In the genomic region with DNA sequence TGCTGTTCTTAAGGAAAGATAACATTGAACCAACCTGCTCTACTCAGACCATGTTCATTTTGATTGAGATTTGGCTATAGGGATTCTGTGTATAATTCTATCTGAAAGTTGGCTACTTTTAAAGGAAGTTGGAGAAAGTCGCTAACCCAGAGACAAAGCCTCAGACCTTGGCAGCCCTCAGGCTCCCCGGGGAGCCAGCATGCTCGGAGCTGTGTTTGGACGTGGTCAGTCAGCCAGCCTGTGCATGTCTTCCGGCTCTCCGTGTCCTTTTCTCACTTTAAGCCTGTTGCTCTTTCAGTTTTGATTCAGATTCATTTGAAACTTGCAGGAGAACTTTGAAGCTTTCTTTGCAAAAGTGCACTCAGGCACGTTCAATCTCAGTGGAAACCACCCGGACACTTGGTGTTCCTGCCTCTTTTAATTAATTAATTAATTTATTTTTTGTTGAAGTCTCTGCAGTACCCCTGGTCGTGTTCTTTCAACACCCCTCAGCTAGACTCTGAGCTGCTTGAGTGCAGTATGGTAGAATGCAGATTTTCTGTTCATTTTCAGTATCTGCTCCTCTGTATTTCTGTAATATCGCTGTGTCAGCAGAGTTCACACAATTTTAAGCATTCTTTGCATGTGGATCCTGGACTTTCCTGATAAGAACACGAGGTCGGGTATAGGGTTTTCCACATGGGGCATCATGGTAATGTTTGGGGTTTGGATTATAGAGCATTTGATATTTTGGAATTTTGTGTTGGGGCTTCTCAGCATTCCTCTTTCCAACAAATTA, we compare ENCODE assay signal across 14 mouse cellular contexts.
DNase-seq lines count a peak whose midpoint lies in the region; ATAC-seq lines count a peak whose summit lies in the region.
"Had no signal": no experiment of that assay in that cellular context is flagged by ENCODE, and none has a peak within 500 bp of the region (broad histone marks: within the 10 kb centered on the region; RNA-seq: fewer than 3 reads in every experiment).

No protein-coding gene starts in this region.

- DNase-seq in liver, embryonic 11.5 days (ENCODE audit: low spot score): peak; percentile 22
- DNase-seq in liver: no peak
- DNase-seq in adrenal gland, postnatal 36 days: peak; percentile 11 to 68
- DNase-seq in gastrocnemius, postnatal 36 days: peak; percentile 58
- peak; percentile 59 for DNase-seq in kidney, postnatal 14 days
- no peak for DNase-seq in layer of hippocampus, postnatal 10 days (ENCODE audit: low spot score in 2 of 2)
- no peak for DNase-seq in layer of hippocampus, adult 9-10 months (ENCODE audit: low spot score)
- DNase-seq: cerebellum, adult 18-20 months; spleen, adult 18-20 months had no signal

- no peaks in the 10 kb centered on the region for H3K9me3 ChIP-seq in liver, embryonic 11.5 days (ENCODE audit: control insufficient read depth, low read length)
- H3K9me3 ChIP-seq: embryonic facial prominence, embryonic 13.5 days; midbrain, embryonic 12.5 days had no signal

- H3K4me2 ChIP-seq in liver, embryonic 11.5 days: no peak overlapping the region
- H3K4me2 ChIP-seq: embryonic facial prominence, embryonic 13.5 days; hindbrain, embryonic 14.5 days; midbrain, embryonic 12.5 days had no signal

- no peaks in the 10 kb centered on the region for H3K4me1 ChIP-seq in liver, embryonic 11.5 days (replicated peaks; ENCODE audit: control insufficient read depth, insufficient read depth, low read length)
- H3K4me1 ChIP-seq: embryonic facial prominence, embryonic 13.5 days had no signal

- no peak for ATAC-seq in liver, embryonic 11.5 days (replicated peaks; ENCODE audit: low FRiP score)
- ATAC-seq: activated CD4-positive, CD25-positive, alpha-beta regulatory T cell, adult 4 months had no signal

- H3K36me3 ChIP-seq in liver, embryonic 11.5 days (ENCODE audit: control insufficient read depth, insufficient read depth, low read length): no peaks in the 10 kb centered on the region
- H3K36me3 ChIP-seq: embryonic facial prominence, embryonic 13.5 days; midbrain, embryonic 12.5 days had no signal

- no peak overlapping the region for H3K9ac ChIP-seq in liver, embryonic 11.5 days (ENCODE audit: low read depth, low read length)
- H3K9ac ChIP-seq: embryonic facial prominence, embryonic 13.5 days; hindbrain, embryonic 14.5 days; liver, embryonic 14.5 days; midbrain, embryonic 12.5 days had no signal

- intact Hi-C loops in gastrocnemius, postnatal 36 days (cut with DNase I): loop anchor here (5.0 kb wide), 1 partner anchor 242 kb away; no protein-coding TSS in a partner anchor

- 79% methylated on average over 12 of the region's 12 CpGs for WGBS in liver, embryonic 11.5 days

- H3K27ac ChIP-seq in liver, embryonic 11.5 days (ENCODE audit: low read depth, low read length): no peak overlapping the region
- H3K27ac ChIP-seq: embryonic facial prominence, embryonic 13.5 days; hindbrain, embryonic 14.5 days; liver, embryonic 14.5 days; midbrain, embryonic 12.5 days had no signal

- 0 out of 2 replicates have a peak, but pooled peaks cover under 1% of the 10 kb centered on the region for H3K27me3 ChIP-seq in liver, embryonic 11.5 days (replicated peaks; ENCODE audit: control insufficient read depth, insufficient read depth, low read length)

- H3K4me3 ChIP-seq in liver, embryonic 11.5 days (ENCODE audit: low read depth, low read length): no peak overlapping the region
- H3K4me3 ChIP-seq: embryonic facial prominence, embryonic 13.5 days; midbrain, embryonic 12.5 days had no signal

Comparison
In these comparisons a context has a peak if more than half of its experiments do, and no peak if none do; other contexts are left out.
1. DNase-seq: peak in liver, embryonic 11.5 days (single experiment), adrenal gland, postnatal 36 days (2 of 2), gastrocnemius, postnatal 36 days (2 of 2) and kidney, postnatal 14 days (single experiment); none in liver (single experiment), layer of hippocampus, postnatal 10 days (0 of 2) and layer of hippocampus, adult 9-10 months (single experiment).